11 mouse cellular contexts compared by ENCODE assay signal in genomic region chr13:58516277-58516676, GRCm38 (mm10).
DNase-seq lines count a peak whose midpoint lies in the region; ATAC-seq and TF ChIP-seq lines count a peak whose summit lies in the region.
"Had no signal": no experiment of that assay in that cellular context is flagged by ENCODE, and none has a peak within 500 bp of the region (broad histone marks: within the 10 kb centered on the region; RNA-seq: fewer than 3 reads in every experiment).

No protein-coding gene starts in this region.

- DNase-seq in heart, adult 2 months = no peak
- DNase-seq in heart, adult 11 months = no peak
- DNase-seq in midbrain, embryonic 11.5 days (ENCODE audit: low spot score, missing footprints) = peak; percentile 19
- DNase-seq in left cerebral cortex, adult 11 months (ENCODE audit: low spot score) = no peak
- DNase-seq: cerebellum, adult 9-10 months; kidney, adult 18-20 months had no signal

- no peak for TF ChIP-seq POLR2A in heart, adult 2 months (IDR thresholded peaks at IDR 0.05; ENCODE audit: insufficient read depth, low read depth, low read length)
- no peak for TF ChIP-seq POLR2A in embryonic fibroblast, embryonic 13.5 days (IDR thresholded peaks at IDR 0.05; ENCODE audit: low read depth, low read length)

- WGBS in heart, adult 2 months = 72% methylated on average over 4 of the region's 4 CpGs
- WGBS in midbrain, embryonic 11.5 days = 98% methylated on average over 4 of the region's 4 CpGs
- WGBS in midbrain, embryonic 15.5 days = 95% methylated on average over 4 of the region's 4 CpGs
- 96% methylated on average over 4 of the region's 4 CpGs for WGBS in forebrain, embryonic 12.5 days

- H3K4me2 ChIP-seq in midbrain, embryonic 11.5 days = no peak overlapping the region
- H3K4me2 ChIP-seq in midbrain, embryonic 15.5 days = no peak overlapping the region
- H3K4me2 ChIP-seq in forebrain, embryonic 12.5 days = no peak overlapping the region
- H3K4me2 ChIP-seq: lung, embryonic 15.5 days had no signal

- H3K9ac ChIP-seq in heart, adult 2 months (ENCODE audit: low read depth, low read length) = no peak overlapping the region
- no peak overlapping the region for H3K9ac ChIP-seq in midbrain, embryonic 11.5 days (ENCODE audit: low read length)
- H3K9ac ChIP-seq in midbrain, embryonic 15.5 days = no peak overlapping the region
- no peak overlapping the region for H3K9ac ChIP-seq in forebrain, embryonic 12.5 days
- H3K9ac ChIP-seq: lung, embryonic 15.5 days had no signal

- H3K27ac ChIP-seq in heart, adult 2 months = no peak overlapping the region
- H3K27ac ChIP-seq in midbrain, embryonic 11.5 days (ENCODE audit: low read depth, low read length) = no peak overlapping the region
- no peak overlapping the region for H3K27ac ChIP-seq in midbrain, embryonic 15.5 days
- H3K27ac ChIP-seq in embryonic fibroblast, embryonic 13.5 days (ENCODE audit: insufficient read depth, low read length) = no peak overlapping the region
- H3K27ac ChIP-seq in forebrain, embryonic 12.5 days = no peak overlapping the region
- H3K27ac ChIP-seq: lung, embryonic 15.5 days had no signal

- no peak overlapping the region for H3K4me3 ChIP-seq in heart, adult 2 months
- H3K4me3 ChIP-seq in midbrain, embryonic 11.5 days (ENCODE audit: low read depth, low read length) = no peak overlapping the region
- no peak overlapping the region for H3K4me3 ChIP-seq in midbrain, embryonic 15.5 days
- H3K4me3 ChIP-seq in embryonic fibroblast, embryonic 13.5 days (ENCODE audit: insufficient read depth, low read length) = no peak overlapping the region
- H3K4me3 ChIP-seq in forebrain, embryonic 12.5 days (replicated peaks) = no peak overlapping the region
- H3K4me3 ChIP-seq: lung, embryonic 15.5 days had no signal

- TF ChIP-seq EP300 in heart, adult 2 months (IDR thresholded peaks at IDR 0.05; ENCODE audit: insufficient read depth, low read depth, low read length) = no peak

- TF ChIP-seq CTCF in heart, adult 2 months (IDR thresholded peaks at IDR 0.05) = peak; percentile 34; the same call in 1 of the 2 replicates
- TF ChIP-seq CTCF in embryonic fibroblast, embryonic 13.5 days (IDR thresholded peaks at IDR 0.05; ENCODE audit: borderline replicate concordance, insufficient read depth, low read length) = 0 out of 2 replicates have a peak, but pooled peaks have one; percentile 15

- no peaks in the 10 kb centered on the region for H3K79me2 ChIP-seq in heart, adult 2 months (replicated peaks; ENCODE audit: control insufficient read depth, insufficient read depth, low read length)

- no peaks in the 10 kb centered on the region for H3K36me3 ChIP-seq in heart, adult 2 months (ENCODE audit: control insufficient read depth, insufficient read depth, low read length)
- H3K36me3 ChIP-seq in midbrain, embryonic 11.5 days (ENCODE audit: control insufficient read depth, insufficient read depth, low read length) = no peaks in the 10 kb centered on the region
- no peaks in the 10 kb centered on the region for H3K36me3 ChIP-seq in midbrain, embryonic 15.5 days (replicated peaks)
- H3K36me3 ChIP-seq in forebrain, embryonic 12.5 days (replicated peaks) = no peaks in the 10 kb centered on the region
- H3K36me3 ChIP-seq: lung, embryonic 15.5 days had no signal

- no peaks in the 10 kb centered on the region for H3K9me3 ChIP-seq in midbrain, embryonic 11.5 days (ENCODE audit: control insufficient read depth, low read length)
- H3K9me3 ChIP-seq in midbrain, embryonic 15.5 days = no peaks in the 10 kb centered on the region
- H3K9me3 ChIP-seq in forebrain, embryonic 12.5 days = no peaks in the 10 kb centered on the region
- H3K9me3 ChIP-seq: lung, embryonic 15.5 days had no signal

- no peaks in the 10 kb centered on the region for H3K27me3 ChIP-seq in heart, adult 2 months (ENCODE audit: control insufficient read depth, insufficient read depth, low read length)
- no peaks in the 10 kb centered on the region for H3K27me3 ChIP-seq in midbrain, embryonic 11.5 days (ENCODE audit: control insufficient read depth, insufficient read depth, low read length)
- H3K27me3 ChIP-seq in midbrain, embryonic 15.5 days (replicated peaks) = no peaks in the 10 kb centered on the region
- H3K27me3 ChIP-seq in forebrain, embryonic 12.5 days = no peaks in the 10 kb centered on the region

- intact Hi-C loops in heart, adult 2 months (cut with DNase I) = loop anchor here (5.0 kb wide), 1 partner anchor 129 kb away; the partner anchor contains the start of gene 2210016F16Rik

- ATAC-seq in midbrain, embryonic 11.5 days (ENCODE audit: low FRiP score) = no peak
- no peak for ATAC-seq in midbrain, embryonic 15.5 days (replicated peaks)
- peak; percentile 75 for ATAC-seq in megakaryocyte progenitor cell, adult 5-6 weeks (replicated peaks; ENCODE audit: poor library complexity)
- no peak for ATAC-seq in forebrain, embryonic 12.5 days (ENCODE audit: low FRiP score)

- no peaks in the 10 kb centered on the region for H3K4me1 ChIP-seq in heart, adult 2 months (ENCODE audit: control insufficient read depth, insufficient read depth, low read length)
- no peaks in the 10 kb centered on the region for H3K4me1 ChIP-seq in midbrain, embryonic 11.5 days (ENCODE audit: control insufficient read depth, insufficient read depth, low read length)
- H3K4me1 ChIP-seq in midbrain, embryonic 15.5 days = no peaks in the 10 kb centered on the region
- H3K4me1 ChIP-seq in embryonic fibroblast, embryonic 13.5 days (ENCODE audit: control insufficient read depth, insufficient read depth, low read length) = peaks cover 3% of the 10 kb centered on the region; the same call in 1 of the 2 replicates
- no peaks in the 10 kb centered on the region for H3K4me1 ChIP-seq in forebrain, embryonic 12.5 days
- H3K4me1 ChIP-seq: lung, embryonic 15.5 days had no signal
